Mouse (Mus musculus): ENCODE measurements around the gene Hpgds. TPM values are rescaled to one million over a fixed set of nuclear protein-coding genes. Genes with fewer than 3 reads are reported as not detected.
A peak's percentile ranks its signal among the peaks of the same experiment; 100 is the strongest.

Gene Hpgds
- polyA plus RNA-seq (2015; fragmentation: Nextera tagmentation; extraction: Ambion mirVana) = 16.3 and 18.0 TPM in 2 replicates

DNA sequence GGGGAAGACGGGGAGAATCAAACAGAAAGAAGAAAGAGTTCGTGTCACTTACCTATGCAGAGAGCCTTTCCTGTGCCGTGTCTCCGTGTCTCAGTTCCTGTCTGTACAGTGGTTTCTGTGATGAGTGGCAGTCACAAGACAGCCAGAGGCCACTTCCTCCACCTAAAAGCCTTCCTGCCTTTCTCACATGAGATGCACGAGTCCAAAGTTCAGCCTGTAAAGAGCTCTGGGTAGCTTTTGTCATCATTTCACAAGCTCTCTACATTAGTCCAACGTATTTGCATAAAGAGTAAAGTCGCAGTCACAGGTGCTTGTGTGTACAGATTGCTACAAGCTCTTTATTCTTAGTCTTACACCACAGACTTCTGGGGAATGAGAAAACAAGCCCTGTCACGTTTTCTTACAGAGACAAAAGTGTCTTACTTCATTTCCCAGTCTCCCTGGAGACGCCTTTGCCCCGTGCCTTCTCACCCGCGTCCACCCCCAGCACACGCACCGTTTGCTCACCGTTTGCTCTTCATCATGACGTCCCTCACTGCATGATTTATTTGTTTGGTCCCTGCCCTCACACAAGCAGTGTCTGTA is at the start of gene Hpgds:
Gene Hpgds, minus strand, starts transcription at position 288 of the 585 bp plus-strand sequence.
- WGBS = 51% methylated on average over 16 of the region's 16 CpGs
- Histone ChIP-seq H3K4me2 (no peak within 1 kb of the TSS), H3K4me3 (no peak within 1 kb of the TSS), H3K27me3 (no peaks in the 10 kb centered on the region), H3K27ac (0 out of 2 replicates have a peak within 1 kb of the TSS, but pooled peaks have one; percentile 17), H3K4me1 (no peaks in the 10 kb centered on the region), H3K9me3 (no peaks in the 10 kb centered on the region), H3K36me3 (no peaks in the 10 kb centered on the region), H3K9ac (no peak within 1 kb of the TSS)
- ATAC-seq (ENCODE audit: insufficient number of reproducible peaks, low FRiP score, low TSS enrichment, low read depth) = no peak

DNA sequence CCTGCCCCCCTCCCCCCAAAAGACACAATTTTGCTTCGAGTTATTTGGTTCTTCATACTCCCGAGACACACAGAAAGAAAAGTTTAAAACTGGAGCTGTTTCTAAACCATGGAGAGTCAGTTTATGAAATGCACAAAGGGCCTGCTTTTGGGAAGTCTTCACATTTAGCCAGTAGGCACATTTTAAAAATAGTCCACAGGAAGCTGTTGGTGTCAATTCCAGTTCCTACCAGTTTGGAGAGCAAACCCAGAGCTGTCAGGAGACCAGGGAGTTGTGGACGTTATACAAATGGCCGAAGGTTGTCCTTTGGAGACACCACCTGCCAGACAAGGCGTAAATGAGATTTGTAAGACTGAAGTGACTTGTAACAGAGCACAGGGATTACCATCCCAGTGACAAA is 20.3 kb upstream of the Hpgds start:
- ATAC-seq (ENCODE audit: insufficient number of reproducible peaks, low FRiP score, low TSS enrichment, low read depth) = no peak
- no peaks in the 10 kb centered on the region for H3K9me3 ChIP-seq
- no peaks in the 10 kb centered on the region for H3K4me1 ChIP-seq
- no peak overlapping the region for H3K4me3 ChIP-seq
- no peak overlapping the region for H3K4me2 ChIP-seq
- no peaks in the 10 kb centered on the region for H3K27me3 ChIP-seq
- no peak overlapping the region for H3K9ac ChIP-seq
- no peaks in the 10 kb centered on the region for H3K36me3 ChIP-seq
- H3K27ac ChIP-seq = no peak overlapping the region
- 60% methylated on average over 5 of the region's 5 CpGs for WGBS

DNA sequence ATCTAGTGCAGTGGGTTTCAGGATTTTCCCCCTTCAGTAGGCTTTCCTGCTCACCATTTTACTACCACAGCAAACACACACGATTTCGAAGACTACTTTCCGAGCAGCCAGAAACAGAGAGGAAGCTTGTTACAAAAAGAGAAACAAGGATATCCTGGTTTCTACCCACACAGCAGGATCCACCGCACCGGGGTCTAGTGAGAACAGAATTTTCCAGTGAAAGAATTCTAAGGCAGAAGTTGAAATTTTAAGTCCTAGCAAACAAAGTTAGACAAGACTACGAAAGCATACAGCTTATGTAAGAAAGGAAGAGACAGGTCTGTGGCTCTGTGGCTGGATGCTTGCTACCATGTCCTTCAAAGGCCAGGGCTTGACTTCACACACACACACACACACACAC is 19.4 kb upstream of the Hpgds start:
- Histone ChIP-seq H3K27ac (no peak overlapping the region), H3K9me3 (no peaks in the 10 kb centered on the region), H3K4me1 (no peaks in the 10 kb centered on the region), H3K36me3 (no peaks in the 10 kb centered on the region), H3K27me3 (no peaks in the 10 kb centered on the region), H3K9ac (no peak overlapping the region), H3K4me2 (no peak overlapping the region), H3K4me3 (no peak overlapping the region)
- 78% methylated on average over 6 of the region's 6 CpGs for WGBS
- no peak for ATAC-seq (ENCODE audit: insufficient number of reproducible peaks, low FRiP score, low TSS enrichment, low read depth)

DNA sequence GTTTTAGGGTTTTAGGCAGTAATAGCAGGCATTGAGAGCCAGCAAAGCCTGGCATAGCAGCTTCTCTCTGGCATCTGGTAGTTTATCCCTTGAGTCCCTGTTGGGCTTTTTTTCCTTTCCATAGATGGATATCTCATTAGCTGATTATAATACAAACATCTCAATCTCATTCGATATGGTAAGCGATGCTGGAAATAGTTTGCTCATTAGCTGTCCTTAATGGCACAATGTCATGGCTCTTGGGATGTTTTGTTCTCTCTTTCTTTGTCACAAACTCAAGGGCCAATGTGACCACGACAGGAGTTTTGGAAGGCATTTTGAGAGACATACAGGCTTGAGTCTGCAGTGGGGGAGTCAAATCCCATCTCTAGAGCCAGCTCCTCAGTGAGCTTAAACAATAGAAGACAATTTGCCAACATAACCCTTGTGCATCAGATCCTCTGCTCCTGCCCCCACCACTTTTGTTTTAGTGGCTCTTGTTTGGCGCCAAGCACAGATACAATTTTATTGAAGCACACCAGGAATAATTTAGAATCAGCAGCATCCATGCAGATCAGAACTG is 14.8 kb upstream of the Hpgds start:
- H3K4me1 ChIP-seq = no peaks in the 10 kb centered on the region
- H3K36me3 ChIP-seq = no peaks in the 10 kb centered on the region
- H3K4me2 ChIP-seq = no peak overlapping the region
- no peaks in the 10 kb centered on the region for H3K9me3 ChIP-seq
- H3K27ac ChIP-seq = no peak overlapping the region
- H3K4me3 ChIP-seq = no peak overlapping the region
- no peak overlapping the region for H3K9ac ChIP-seq
- 80% methylated on average over 4 of the region's 4 CpGs for WGBS
- no peak for ATAC-seq (ENCODE audit: insufficient number of reproducible peaks, low FRiP score, low TSS enrichment, low read depth)
- H3K27me3 ChIP-seq = no peaks in the 10 kb centered on the region

DNA sequence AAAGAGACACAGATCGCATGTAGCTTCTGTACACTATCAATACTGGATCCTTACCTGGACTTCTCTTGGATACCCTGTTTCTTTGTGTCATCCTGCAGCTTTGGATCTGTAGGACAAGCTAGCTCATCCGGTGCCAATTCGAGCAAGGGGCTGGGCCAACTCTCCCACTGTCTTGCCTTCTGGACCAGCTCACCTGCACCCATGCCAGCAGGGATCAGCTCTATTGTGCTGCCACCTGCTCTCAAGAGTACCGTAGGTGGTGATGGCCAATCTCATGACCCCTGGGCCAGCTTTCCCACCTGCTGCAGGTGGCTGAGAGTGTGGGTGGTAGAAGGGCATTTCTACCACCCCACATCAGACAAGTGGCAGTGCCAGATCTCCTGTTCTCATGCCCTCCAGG is 12.3 kb upstream of the Hpgds start:
- no peak for ATAC-seq (ENCODE audit: insufficient number of reproducible peaks, low FRiP score, low TSS enrichment, low read depth)
- Histone ChIP-seq H3K4me1 (no peaks in the 10 kb centered on the region), H3K9ac (no peak overlapping the region), H3K27me3 (no peaks in the 10 kb centered on the region), H3K9me3 (no peaks in the 10 kb centered on the region), H3K36me3 (no peaks in the 10 kb centered on the region), H3K4me3 (no peak overlapping the region), H3K4me2 (no peak overlapping the region), H3K27ac (no peak overlapping the region)
- WGBS = 89% methylated on average over 4 of the region's 4 CpGs

DNA sequence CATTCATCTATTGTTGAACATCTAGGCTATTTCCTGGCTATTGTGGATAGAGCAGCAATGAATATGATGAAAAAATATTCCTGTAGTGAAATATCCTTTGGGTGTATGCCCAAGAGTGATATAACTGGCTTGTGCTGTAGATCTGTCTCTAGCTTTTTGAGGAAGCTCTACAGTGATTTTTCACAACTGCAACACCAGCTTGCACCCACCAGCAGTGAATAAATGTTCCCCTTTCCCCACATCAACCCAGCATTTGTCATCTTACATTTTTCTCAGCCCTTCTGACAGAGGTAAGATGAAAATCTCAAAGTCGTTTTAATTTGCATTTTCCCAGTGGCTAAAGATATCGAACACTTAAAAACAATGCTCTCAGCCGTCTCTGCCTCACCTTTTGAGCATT is 8.9 kb upstream of the Hpgds start:
- Histone ChIP-seq H3K36me3 (no peaks in the 10 kb centered on the region), H3K9ac (no peak overlapping the region), H3K4me2 (no peak overlapping the region), H3K27ac (no peak overlapping the region), H3K9me3 (no peaks in the 10 kb centered on the region), H3K4me3 (no peak overlapping the region), H3K27me3 (no peaks in the 10 kb centered on the region), H3K4me1 (0 out of 2 replicates have a peak, but pooled peaks cover 2% of the 10 kb centered on the region)
- 69% methylated on average over 3 of the region's 3 CpGs for WGBS
- ATAC-seq (ENCODE audit: insufficient number of reproducible peaks, low FRiP score, low TSS enrichment, low read depth) = no peak

DNA sequence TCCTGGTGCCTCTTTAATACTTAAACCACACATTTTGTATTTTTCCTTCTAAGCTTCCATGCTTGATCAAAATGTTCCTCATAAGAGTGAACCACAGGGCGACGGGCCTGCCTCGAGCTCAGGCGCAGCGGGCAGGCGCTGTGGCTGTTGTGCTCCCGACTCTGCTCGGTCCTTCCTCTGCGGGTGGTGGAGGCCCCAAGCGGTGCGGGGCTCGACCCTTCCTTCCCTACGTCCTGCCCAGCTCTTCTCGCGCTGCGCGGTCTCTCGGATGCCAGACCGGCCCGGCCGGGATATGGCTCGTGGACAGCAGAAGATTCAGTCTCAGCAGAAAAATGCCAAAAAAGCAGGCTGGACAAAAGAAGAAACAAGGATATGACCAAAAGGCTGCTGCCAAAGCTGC is 6.0 kb upstream of the Hpgds start:
- H3K4me2 ChIP-seq = peak overlapping the region; percentile 45
- peak overlapping the region; percentile 5; the same call in 1 of the 2 replicates for H3K4me3 ChIP-seq
- no peaks in the 10 kb centered on the region for H3K36me3 ChIP-seq
- no peak for ATAC-seq (ENCODE audit: insufficient number of reproducible peaks, low FRiP score, low TSS enrichment, low read depth)
- no peaks in the 10 kb centered on the region for H3K9me3 ChIP-seq
- H3K27ac ChIP-seq = no peak overlapping the region
- H3K4me1 ChIP-seq = 0 out of 2 replicates have a peak, but pooled peaks cover 2% of the 10 kb centered on the region
- H3K27me3 ChIP-seq = no peaks in the 10 kb centered on the region
- H3K9ac ChIP-seq = no peak overlapping the region
- 10% methylated on average over 22 of the region's 22 CpGs for WGBS

DNA sequence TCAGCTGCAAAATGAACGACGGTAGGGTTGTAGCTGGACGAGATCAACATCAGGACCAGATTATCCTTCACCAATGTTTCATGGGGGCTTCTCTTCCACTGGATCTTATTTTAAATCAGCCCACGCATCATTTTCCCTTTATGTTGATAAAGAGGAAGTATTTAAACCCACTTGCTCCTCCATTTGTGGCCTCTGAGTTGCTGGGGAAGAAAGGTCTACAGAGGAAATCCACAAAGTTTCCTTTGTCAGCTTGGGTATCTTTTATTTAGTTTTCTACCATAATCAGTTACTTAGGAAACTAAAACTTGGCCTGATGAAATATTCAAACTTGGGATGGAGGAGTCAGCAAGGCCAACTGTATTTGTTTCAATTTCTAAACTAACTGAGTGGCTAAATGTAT is 1.7 kb upstream of the Hpgds start:
- no peak for ATAC-seq (ENCODE audit: insufficient number of reproducible peaks, low FRiP score, low TSS enrichment, low read depth)
- Histone ChIP-seq H3K4me3 (no peak overlapping the region), H3K4me1 (0 out of 2 replicates have a peak, but pooled peaks cover 2% of the 10 kb centered on the region), H3K9me3 (no peaks in the 10 kb centered on the region), H3K36me3 (no peaks in the 10 kb centered on the region), H3K27ac (no peak overlapping the region), H3K27me3 (no peaks in the 10 kb centered on the region), H3K4me2 (no peak overlapping the region), H3K9ac (no peak overlapping the region)
- WGBS = 81% methylated on average over 4 of the region's 4 CpGs

DNA sequence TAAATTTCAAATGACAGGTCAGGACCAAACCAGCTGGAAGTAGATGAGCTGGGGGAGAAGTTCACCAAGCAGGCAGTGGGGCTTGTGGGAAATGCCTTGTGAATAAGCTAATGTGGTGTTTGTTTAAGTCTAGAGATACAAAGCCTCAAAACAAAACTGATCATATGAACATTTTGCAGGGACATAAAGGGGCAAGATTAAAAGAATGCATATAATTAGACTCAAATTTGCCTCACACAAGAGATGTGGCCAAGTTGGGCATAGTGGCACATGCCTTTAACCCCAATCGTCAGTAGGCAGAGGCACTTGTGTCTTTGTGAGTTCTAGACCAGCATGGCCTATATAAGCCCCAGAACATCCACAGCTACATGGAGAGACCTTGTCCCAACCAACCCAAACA is 2.4 kb downstream of the Hpgds start:
- no peaks in the 10 kb centered on the region for H3K27me3 ChIP-seq
- H3K9me3 ChIP-seq = no peaks in the 10 kb centered on the region
- H3K9ac ChIP-seq = no peak overlapping the region
- WGBS = 79% methylated on average over 1 of the region's 1 CpGs
- no peaks in the 10 kb centered on the region for H3K4me1 ChIP-seq
- no peak overlapping the region for H3K4me2 ChIP-seq
- H3K4me3 ChIP-seq = no peak overlapping the region
- H3K36me3 ChIP-seq = no peaks in the 10 kb centered on the region
- no peak for ATAC-seq (ENCODE audit: insufficient number of reproducible peaks, low FRiP score, low TSS enrichment, low read depth)
- no peak overlapping the region for H3K27ac ChIP-seq

DNA sequence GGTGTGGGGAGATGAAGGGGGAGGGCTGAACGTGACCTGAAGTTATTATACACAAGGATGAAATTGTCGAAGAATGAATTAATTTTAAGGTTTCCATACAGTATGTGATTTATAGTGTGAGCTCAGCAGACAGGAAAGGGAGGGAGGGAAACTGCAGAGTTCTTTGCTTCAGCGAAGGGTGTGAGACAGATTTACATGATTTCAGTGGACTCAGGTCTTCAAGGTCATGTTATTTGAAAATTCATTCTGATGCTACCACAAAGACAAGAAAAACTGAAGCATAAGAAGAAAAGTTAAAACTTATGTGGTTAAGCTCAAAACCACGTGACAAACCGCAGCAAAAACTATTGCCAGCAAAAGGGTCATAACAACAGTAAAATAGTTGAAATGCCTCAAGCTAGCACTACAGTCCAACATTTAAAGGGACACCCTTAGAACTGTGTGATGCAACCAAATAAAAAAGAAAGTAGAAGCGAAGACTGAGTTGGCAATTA is 3.9 kb downstream of the Hpgds start:
- no peak for ATAC-seq (ENCODE audit: insufficient number of reproducible peaks, low FRiP score, low TSS enrichment, low read depth)
- 48% methylated on average over 6 of the region's 6 CpGs for WGBS
- H3K27ac ChIP-seq = no peak overlapping the region
- no peak overlapping the region for H3K9ac ChIP-seq
- H3K9me3 ChIP-seq = no peaks in the 10 kb centered on the region
- H3K36me3 ChIP-seq = no peaks in the 10 kb centered on the region
- no peak overlapping the region for H3K4me3 ChIP-seq
- H3K4me2 ChIP-seq = no peak overlapping the region
- no peaks in the 10 kb centered on the region for H3K4me1 ChIP-seq
- H3K27me3 ChIP-seq = no peaks in the 10 kb centered on the region

DNA sequence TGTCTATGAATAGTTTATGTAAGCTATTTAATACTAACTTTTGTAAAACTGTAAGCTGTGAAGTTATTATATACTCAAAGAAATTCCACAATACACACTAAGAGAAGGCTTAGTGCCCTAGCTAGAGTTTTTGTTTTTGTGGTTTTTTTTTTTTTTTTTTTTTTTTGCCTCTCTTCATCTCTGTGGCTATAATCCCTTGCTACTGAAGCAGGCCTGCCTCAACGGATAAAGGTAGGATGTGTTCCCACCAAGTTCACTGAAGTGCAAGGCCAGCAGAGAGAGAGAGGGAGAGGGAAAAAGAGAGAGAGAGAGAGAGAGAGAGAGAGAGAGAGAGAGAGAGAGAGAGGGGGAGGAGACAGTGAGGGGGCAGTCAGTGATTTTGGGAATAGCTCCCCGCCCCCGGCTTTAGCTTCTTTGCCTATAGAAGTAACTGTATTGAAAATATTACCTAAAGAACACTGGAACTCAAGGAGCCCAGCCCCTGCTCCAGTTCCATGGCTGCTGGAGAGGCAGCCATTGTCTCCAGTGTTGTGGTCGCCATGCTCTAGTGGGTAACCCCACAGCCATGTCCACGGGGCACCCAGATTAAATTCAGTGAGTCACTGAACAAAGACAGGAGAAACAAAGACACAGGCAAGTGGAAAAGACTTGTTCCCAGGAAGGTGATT is 4.5 kb downstream of the Hpgds start:
- 72% methylated on average over 5 of the region's 5 CpGs for WGBS
- Histone ChIP-seq H3K36me3 (no peaks in the 10 kb centered on the region), H3K4me1 (no peaks in the 10 kb centered on the region), H3K27me3 (no peaks in the 10 kb centered on the region), H3K9me3 (no peaks in the 10 kb centered on the region), H3K4me2 (no peak overlapping the region), H3K27ac (no peak overlapping the region), H3K9ac (no peak overlapping the region), H3K4me3 (no peak overlapping the region)
- no peak for ATAC-seq (ENCODE audit: insufficient number of reproducible peaks, low FRiP score, low TSS enrichment, low read depth)

DNA sequence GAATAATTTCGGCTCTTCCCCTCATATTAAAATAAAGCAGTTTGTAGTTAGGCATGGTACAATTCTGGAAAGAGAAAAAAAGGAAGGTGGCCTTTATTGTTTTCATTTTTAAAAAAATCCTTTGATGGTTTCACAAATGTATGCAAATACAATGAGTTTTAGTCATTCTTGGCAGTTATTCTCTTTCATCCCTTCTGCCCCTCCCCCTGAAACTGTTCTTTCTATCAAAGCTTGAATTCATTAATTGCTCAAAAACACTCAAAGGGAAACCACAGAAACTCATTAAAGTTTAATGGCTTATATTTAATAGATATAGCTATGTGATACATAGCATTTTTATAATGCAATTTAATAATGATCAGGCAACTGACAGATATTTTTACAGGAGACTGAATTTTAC is 6.5 kb downstream of the Hpgds start:
- H3K4me2 ChIP-seq = no peak overlapping the region
- ATAC-seq (ENCODE audit: insufficient number of reproducible peaks, low FRiP score, low TSS enrichment, low read depth) = no peak
- no peaks in the 10 kb centered on the region for H3K9me3 ChIP-seq
- 83% methylated on average over 1 of the region's 1 CpGs for WGBS
- H3K4me1 ChIP-seq = no peaks in the 10 kb centered on the region
- no peak overlapping the region for H3K4me3 ChIP-seq
- no peaks in the 10 kb centered on the region for H3K36me3 ChIP-seq
- H3K9ac ChIP-seq = no peak overlapping the region
- no peaks in the 10 kb centered on the region for H3K27me3 ChIP-seq
- H3K27ac ChIP-seq = no peak overlapping the region

All from limb, embryonic 15.5 days (tissue).